Mouse (Mus musculus) olfactory bulb, adult 2 months (tissue): Measurements from ENCODE around the gene Fbxl18. TPM values are rescaled to one million over a fixed set of nuclear protein-coding genes. Genes with fewer than 3 reads are reported as not detected.
A peak's percentile ranks its signal among the peaks of the same experiment; 100 is the strongest.

Experiments used
- H3K27ac ChIP-seq: fragments of 200-500 bp; 2 replicates; pipeline ENCODE4 v1.5.1; 2012; ENCODE audit warnings: low read depth, low read length; ENCODE audit not compliant: insufficient read depth
- H3K4me1 ChIP-seq: fragments of 200-500 bp; 2 replicates; pipeline ENCODE4 v1.6.1; 2012; ENCODE audit warnings: low read length; ENCODE audit not compliant: control insufficient read depth, insufficient read depth
- H3K4me3 ChIP-seq: fragments of 200-500 bp; 2 replicates; pipeline ENCODE4 v1.5.1; 2012; ENCODE audit warnings: mild to moderate bottlenecking, low read depth, low read length, moderate library complexity; ENCODE audit not compliant: insufficient read depth
- CTCF ChIP-seq: fragments of 200-500 bp; IDR thresholded peaks from 2 replicates; pipeline ENCODE4 v1.5.1; 2012; ENCODE audit warnings: low read depth, mild to moderate bottlenecking, low read length, moderate library complexity; ENCODE audit not compliant: insufficient read depth
- POLR2A ChIP-seq: fragments of 200-500 bp; IDR thresholded peaks from 2 replicates; pipeline ENCODE4 v1.6.1; 2012; ENCODE audit warnings: mild to moderate bottlenecking, low read depth, low read length, moderate library complexity; ENCODE audit not compliant: insufficient read depth
- WGBS: fragments of 180-500 bp; shearing (Covaris S2); methylation state at CpG from one replicate; pipeline ENCODE4 v1.1.7; 2018; 5-methylcytosine and 5-hydroxymethylcytosine counted together
- polyA plus RNA-seq: library from polyadenylated mRNA; stranded (reverse); fragments of >200 nt; gene quantifications from 2 replicates; pipeline ENCODE4 v1.2.4, GENCODE M21; 2012; ENCODE audit warnings: low replicate concordance; ENCODE audit not compliant: missing spikeins, insufficient read depth, insufficient read length

Fbxl18 gene
- polyA plus RNA-seq, 1 experiment = not detected

DNA sequence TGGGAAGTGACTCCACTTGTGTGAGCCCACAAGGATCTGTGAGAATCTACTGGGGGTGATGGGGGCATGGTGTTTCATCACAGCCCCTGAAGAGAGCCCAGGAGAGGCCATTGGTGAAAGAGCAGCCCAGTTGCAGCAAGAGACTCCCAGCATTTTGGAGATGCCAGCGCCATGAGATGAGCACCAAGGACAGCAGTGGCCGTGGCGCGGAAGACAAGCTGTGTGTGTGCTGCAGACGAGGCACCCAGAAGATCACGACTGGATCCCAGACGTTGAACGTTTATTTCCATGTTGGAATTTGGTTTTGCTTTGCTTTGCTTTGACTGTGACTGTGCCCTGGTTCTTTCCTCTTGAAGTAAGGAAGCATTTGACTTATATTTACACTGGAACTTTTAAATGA lies 22.2 kb upstream of the Fbxl18 start:
- no peak overlapping the region for H3K27ac ChIP-seq
- no peak overlapping the region for H3K4me3 ChIP-seq
- 92% methylated on average over 8 of the region's 8 CpGs for WGBS
- peaks cover 11% of the 10 kb centered on the region for H3K4me1 ChIP-seq
- TF ChIP-seq POLR2A (no peak), CTCF (no peak)

DNA sequence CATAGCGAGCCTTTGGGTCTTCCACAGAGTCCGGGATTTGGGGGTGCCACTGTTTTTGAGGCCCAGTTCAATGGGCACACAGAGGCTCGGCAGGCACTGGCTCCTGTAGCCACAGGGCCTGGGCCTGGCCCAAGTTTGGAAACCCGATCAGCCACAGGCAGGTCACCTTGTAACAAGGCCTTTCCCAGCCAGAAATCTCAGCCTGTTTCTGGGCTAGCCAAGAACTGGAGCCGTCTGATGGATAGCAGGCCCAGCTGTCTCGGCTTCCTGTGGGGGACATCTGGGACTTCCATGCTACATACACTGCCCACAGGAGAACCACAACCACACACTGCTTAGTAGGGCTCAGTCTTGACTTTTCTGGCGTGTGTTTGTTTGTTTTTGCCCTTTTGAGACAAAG lies 21.4 kb upstream of the Fbxl18 start:
- WGBS = 85% methylated on average over 7 of the region's 7 CpGs
- Histone ChIP-seq H3K4me1 (peaks cover 11% of the 10 kb centered on the region), H3K27ac (no peak overlapping the region), H3K4me3 (no peak overlapping the region)
- TF ChIP-seq CTCF (no peak), POLR2A (no peak)

DNA sequence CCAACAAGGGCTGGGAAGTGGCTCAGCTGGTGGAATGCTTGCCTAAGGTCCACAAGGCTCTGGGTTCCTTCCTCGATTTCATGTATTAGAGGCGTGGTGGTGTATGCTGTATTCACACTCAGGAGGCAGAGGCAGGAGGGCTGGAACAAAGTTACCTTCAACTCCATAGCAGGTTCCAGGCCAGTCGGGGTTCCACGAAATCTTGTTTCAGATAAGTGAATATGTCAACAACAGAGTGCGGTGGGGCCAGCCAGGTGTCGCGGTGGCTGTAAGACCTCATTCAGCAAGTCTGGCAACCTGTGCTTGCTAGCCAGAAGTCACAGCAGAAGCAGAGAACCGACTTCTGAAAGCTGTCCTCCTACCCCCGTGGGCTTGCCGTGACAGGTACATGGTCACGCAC lies 20.0 kb upstream of the Fbxl18 start:
- no peaks in the 10 kb centered on the region for H3K4me1 ChIP-seq
- H3K4me3 ChIP-seq = no peak overlapping the region
- no peak for TF ChIP-seq POLR2A
- no peak for TF ChIP-seq CTCF
- WGBS = 95% methylated on average over 11 of the region's 11 CpGs
- no peak overlapping the region for H3K27ac ChIP-seq

DNA sequence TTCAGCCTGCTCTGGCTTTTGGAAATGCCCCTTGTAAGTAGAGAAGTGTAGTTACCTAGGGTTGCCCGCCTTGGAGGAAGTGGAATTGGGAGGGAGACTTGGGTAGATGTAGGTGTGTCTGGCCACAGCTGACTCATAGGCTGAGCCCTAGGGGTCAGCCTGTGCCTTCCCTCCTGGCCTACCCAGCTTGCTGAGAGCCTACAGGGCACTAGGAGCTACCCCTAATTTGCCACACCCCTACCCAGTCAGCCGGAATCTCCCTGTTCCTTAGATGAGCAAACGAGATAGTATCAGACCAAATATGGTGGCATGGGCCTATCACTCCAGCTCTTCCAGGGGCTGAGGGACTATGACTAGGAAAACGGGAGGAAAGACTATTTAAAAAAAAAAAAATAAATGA lies 17.5 kb upstream of the Fbxl18 start:
- TF ChIP-seq POLR2A (no peak), CTCF (no peak)

DNA sequence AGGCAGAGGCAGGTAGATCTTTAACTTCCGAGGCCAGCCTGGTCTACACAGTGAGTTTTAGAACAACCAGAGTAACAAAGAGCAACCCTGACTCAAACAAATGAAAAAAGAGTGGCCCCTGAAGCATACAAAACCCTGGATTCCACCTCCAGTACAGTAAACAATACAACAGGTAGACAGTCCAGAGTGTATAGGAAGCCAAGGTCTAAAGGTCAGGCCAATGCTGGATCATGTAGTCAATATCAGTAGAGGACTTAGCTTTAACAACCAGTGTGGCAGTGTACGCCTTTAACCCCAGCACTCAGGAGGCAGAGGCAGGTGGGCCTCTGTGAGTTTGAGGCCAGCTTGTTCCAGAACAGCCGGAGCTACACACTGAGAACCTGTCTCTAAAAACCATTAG lies 17.1 kb upstream of the Fbxl18 start:
- whole genome bisulfite sequencing = over 99% methylated on average over 3 of the region's 3 CpGs

More for the DNA sequence above, 17.5 kb upstream of the Fbxl18 start:
- Histone ChIP-seq H3K27ac (no peak overlapping the region), H3K4me1 (peaks cover 9% of the 10 kb centered on the region), H3K4me3 (no peak overlapping the region)
- 88% methylated on average over 4 of the region's 4 CpGs for WGBS

DNA sequence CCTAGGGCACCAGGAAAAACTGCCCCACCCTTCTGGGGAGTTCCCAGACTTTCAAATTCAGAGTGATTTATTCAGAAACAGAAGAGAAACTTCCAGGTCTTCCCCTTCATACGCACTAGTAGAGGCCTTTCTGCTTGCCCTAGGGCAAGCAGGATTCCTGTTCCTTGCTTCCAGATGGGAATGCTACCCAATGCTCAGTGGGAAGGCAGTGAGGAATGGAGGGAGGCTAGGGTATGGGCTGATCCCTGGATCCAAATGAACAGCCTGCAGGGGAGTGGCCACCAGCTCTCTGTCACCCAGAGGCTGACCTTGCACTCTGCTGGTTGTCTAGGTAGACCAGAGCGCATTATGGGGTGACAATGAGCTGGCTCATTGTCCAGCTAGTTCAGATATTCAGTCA lies 16.4 kb upstream of the Fbxl18 start:
- no peak overlapping the region for H3K4me3 ChIP-seq
- peaks cover 19% of the 10 kb centered on the region for H3K4me1 ChIP-seq
- no peak for TF ChIP-seq CTCF
- TF ChIP-seq POLR2A = no peak
- 96% methylated on average over 2 of the region's 2 CpGs for WGBS
- no peak overlapping the region for H3K27ac ChIP-seq

More for the DNA sequence above, 17.1 kb upstream of the Fbxl18 start:
- H3K4me3 ChIP-seq = no peak overlapping the region
- peaks cover 13% of the 10 kb centered on the region for H3K4me1 ChIP-seq
- no peak overlapping the region for H3K27ac ChIP-seq
- TF ChIP-seq POLR2A = no peak
- no peak for TF ChIP-seq CTCF

DNA sequence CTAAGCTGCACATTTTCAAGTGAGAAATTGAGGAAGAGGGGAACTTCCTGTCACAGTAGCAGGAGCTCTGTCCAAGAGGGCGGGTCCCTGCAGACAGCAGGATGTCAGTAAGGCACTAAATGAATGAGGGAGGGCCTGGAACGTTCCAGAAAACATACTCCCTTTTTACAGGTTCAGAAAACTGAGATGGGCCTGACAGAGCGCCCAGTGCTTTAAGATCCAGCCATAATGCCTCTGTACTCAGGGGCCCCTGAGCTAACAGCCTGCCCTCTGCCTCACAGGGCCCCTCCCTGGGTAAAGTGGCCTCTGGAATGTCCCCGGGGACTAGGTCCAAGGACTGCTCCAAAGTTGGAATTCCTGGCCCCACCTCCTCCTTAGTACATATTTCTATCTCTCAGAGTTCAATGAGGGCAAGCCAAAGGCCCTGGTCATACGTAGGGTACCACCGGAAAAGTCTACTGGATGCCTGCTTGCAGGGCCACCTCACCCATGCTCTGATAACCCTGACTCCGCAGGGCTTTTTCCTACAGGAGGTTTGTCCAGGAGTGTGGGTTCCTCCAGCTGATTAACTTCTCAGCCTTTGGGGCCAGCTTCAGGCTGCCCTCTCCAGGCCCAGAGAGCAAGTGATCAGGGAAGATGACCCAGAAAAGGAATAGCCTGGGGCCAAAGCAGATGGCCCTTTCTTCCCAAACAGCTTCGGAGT lies 14.5 kb upstream of the Fbxl18 start:
- peaks cover 19% of the 10 kb centered on the region for H3K4me1 ChIP-seq
- H3K27ac ChIP-seq = no peak overlapping the region; the same call in 1 of the 2 replicates
- no peak overlapping the region for H3K4me3 ChIP-seq
- WGBS = 70% methylated on average over 8 of the region's 8 CpGs
- TF ChIP-seq CTCF (no peak), POLR2A (no peak)

DNA sequence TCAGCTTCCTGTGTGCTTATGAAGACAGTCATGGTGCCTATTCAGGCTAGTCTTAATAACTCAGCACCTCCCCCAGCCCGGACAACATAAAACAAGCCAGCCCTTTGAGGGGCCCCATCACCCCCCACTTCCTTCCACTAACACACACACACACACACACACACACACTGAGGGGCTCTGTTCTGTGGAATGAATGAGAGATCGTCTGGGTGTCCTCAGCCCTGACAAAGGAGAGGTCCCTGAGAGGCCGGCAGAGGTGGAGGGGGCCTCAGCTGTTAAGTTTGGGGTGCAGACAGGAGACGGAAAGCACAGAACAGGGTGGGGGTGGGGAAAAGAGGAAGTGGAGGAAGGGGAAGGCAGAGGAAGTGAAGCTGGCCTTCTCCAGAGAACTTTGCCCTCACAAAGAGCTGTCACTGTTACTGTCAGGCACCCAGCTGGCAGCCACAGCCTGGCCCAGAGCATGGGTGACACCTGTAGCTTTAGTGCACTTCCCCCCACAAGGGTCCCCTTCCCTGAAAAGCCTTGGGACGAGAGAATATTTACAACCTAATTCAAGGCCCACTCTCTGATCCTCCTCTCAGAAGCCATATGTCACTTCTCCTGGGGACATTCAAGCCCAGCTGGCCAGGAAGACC lies 13.8 kb upstream of the Fbxl18 start:
- Histone ChIP-seq H3K4me3 (no peak overlapping the region), H3K27ac (0 out of 2 replicates have a peak overlapping the region, but pooled peaks have one; percentile 7), H3K4me1 (peaks cover 23% of the 10 kb centered on the region)
- no peak for TF ChIP-seq CTCF
- no peak for TF ChIP-seq POLR2A
- 54% methylated on average over 5 of the region's 5 CpGs for WGBS

DNA sequence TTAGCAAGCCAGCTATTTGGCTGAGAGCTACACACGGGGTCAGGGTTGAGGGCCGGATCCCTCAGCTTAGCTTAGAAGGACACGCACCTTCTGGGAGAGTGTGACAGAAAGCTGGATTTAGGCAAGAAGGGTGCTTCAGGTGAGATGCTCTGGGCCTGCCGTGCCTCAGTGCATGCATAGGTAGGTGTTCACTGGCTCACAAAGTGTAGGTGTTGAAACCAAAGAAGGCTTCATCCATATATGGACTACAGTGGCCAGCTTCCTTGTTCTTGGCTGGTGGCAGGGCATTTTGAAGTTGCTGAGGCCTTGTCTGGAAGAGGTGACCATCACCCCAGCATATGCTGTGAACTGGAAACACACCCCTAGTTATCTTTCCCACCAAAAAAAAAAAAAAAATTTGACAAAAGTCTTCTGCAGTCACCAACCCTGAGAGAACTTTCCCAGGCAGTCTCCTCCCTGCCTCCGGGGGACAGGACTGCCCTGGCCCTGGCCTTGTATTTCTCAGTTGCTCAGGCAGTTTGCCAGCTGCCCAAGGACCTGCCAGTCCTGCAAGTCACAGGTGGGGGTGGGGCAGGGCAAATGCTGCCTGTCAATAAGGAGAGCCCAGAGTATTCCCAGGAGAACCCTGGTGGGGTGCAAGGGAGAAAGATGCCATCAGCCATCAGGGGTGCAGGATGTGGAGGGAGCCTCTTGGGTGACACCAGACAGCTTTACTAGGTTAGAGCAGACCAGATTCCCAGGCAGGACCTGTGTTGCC lies 12.8 kb upstream of the Fbxl18 start:
- WGBS = 64% methylated on average over 5 of the region's 5 CpGs
- TF ChIP-seq CTCF = no peak
- Histone ChIP-seq H3K27ac (peak overlapping the region; percentile 100), H3K4me3 (no peak overlapping the region), H3K4me1 (peaks cover 25% of the 10 kb centered on the region)
